Mouse (Mus musculus): ENCODE results near the gene Smarca2. TPM values are rescaled to one million over a fixed set of nuclear protein-coding genes. Genes with fewer than 3 reads are reported as not detected.

Gene Smarca2
- polyA plus RNA-seq, 2 experiments, result 72.2 to 104 TPM

- no peak overlapping the region for H3K27ac ChIP-seq (replicated peaks; ENCODE audit: low read depth, low read length)
- no peak overlapping the region for H3K4me3 ChIP-seq (replicated peaks; ENCODE audit: low read length)
- no peak overlapping the region for H3K9ac ChIP-seq (ENCODE audit: low read depth, low read length, severe bottlenecking)
- DNase-seq (ENCODE audit: low spot score), result no peak
- WGBS, result 73% methylated on average over 5 of the region's 5 CpGs
- H3K4me1 ChIP-seq (ENCODE audit: control insufficient read depth, insufficient read depth, low read length), result peaks cover 12% of the 10 kb centered on the region; the same call in 1 of the 2 replicates
- no peak overlapping the region for H3K4me2 ChIP-seq (replicated peaks; ENCODE audit: low read depth, low read length, severe bottlenecking)
- H3K36me3 ChIP-seq (ENCODE audit: control insufficient read depth, insufficient read depth, low read length), result no peaks in the 10 kb centered on the region
- no peak for ATAC-seq (ENCODE audit: low FRiP score, low read depth)
- no peak for TF ChIP-seq POLR2A (IDR thresholded peaks at IDR 0.05; ENCODE audit: borderline replicate concordance, extremely low read depth, insufficient read depth, insufficient read length)
- no peaks in the 10 kb centered on the region for H3K27me3 ChIP-seq (ENCODE audit: control insufficient read depth, insufficient read depth, low read length)
- H3K9me3 ChIP-seq (ENCODE audit: control insufficient read depth, low read length), result no peaks in the 10 kb centered on the region
These were observed 8.8 kb downstream of the Smarca2 start for GRCm38 (mm10) chr19:26613665-26614064.

GRCm38 (mm10) chr19:26616271-26616670 is 11.4 kb downstream of the Smarca2 start:
- Histone ChIP-seq H3K4me3 (replicated peaks; ENCODE audit: low read length) (no peak overlapping the region), H3K9me3 (ENCODE audit: control insufficient read depth, low read length) (no peaks in the 10 kb centered on the region), H3K27ac (replicated peaks; ENCODE audit: low read depth, low read length) (no peak overlapping the region), H3K4me2 (replicated peaks; ENCODE audit: low read depth, low read length, severe bottlenecking) (no peak overlapping the region), H3K36me3 (ENCODE audit: control insufficient read depth, insufficient read depth, low read length) (peaks cover 18% of the 10 kb centered on the region), H3K9ac (ENCODE audit: low read depth, low read length, severe bottlenecking) (no peak overlapping the region), H3K27me3 (ENCODE audit: control insufficient read depth, insufficient read depth, low read length) (no peaks in the 10 kb centered on the region), H3K4me1 (ENCODE audit: control insufficient read depth, insufficient read depth, low read length) (peaks cover 11% of the 10 kb centered on the region; the same call in 1 of the 2 replicates)
- WGBS, result 67% methylated on average over 1 of the region's 1 CpGs
- no peak for DNase-seq (ENCODE audit: low spot score)
- ATAC-seq (ENCODE audit: low FRiP score, low read depth), result no peak
- TF ChIP-seq POLR2A (IDR thresholded peaks at IDR 0.05; ENCODE audit: borderline replicate concordance, extremely low read depth, insufficient read depth, insufficient read length), result no peak

- Histone ChIP-seq H3K4me1 (ENCODE audit: control insufficient read depth, insufficient read depth, low read length) (peaks cover 11% of the 10 kb centered on the region; the same call in 1 of the 2 replicates), H3K36me3 (ENCODE audit: control insufficient read depth, insufficient read depth, low read length) (peaks cover 24% of the 10 kb centered on the region), H3K9ac (ENCODE audit: low read depth, low read length, severe bottlenecking) (no peak overlapping the region), H3K4me2 (replicated peaks; ENCODE audit: low read depth, low read length, severe bottlenecking) (no peak overlapping the region), H3K27ac (replicated peaks; ENCODE audit: low read depth, low read length) (no peak overlapping the region), H3K27me3 (ENCODE audit: control insufficient read depth, insufficient read depth, low read length) (no peaks in the 10 kb centered on the region), H3K9me3 (ENCODE audit: control insufficient read depth, low read length) (no peaks in the 10 kb centered on the region), H3K4me3 (replicated peaks; ENCODE audit: low read length) (no peak overlapping the region)
- no peak for ATAC-seq (ENCODE audit: low FRiP score, low read depth)
- no peak for TF ChIP-seq POLR2A (IDR thresholded peaks at IDR 0.05; ENCODE audit: borderline replicate concordance, extremely low read depth, insufficient read depth, insufficient read length)
- no peak for DNase-seq (ENCODE audit: low spot score)
- 91% methylated on average over 5 of the region's 5 CpGs for WGBS
These were observed 12.4 kb downstream of the Smarca2 start for GRCm38 (mm10) chr19:26617287-26617686.

GRCm38 (mm10) chr19:26630712-26631235 is 25.9 kb downstream of the Smarca2 start:
- Histone ChIP-seq H3K4me1 (ENCODE audit: control insufficient read depth, insufficient read depth, low read length) (peaks cover 4% of the 10 kb centered on the region; the same call in 1 of the 2 replicates), H3K27me3 (ENCODE audit: control insufficient read depth, insufficient read depth, low read length) (no peaks in the 10 kb centered on the region), H3K9ac (ENCODE audit: low read depth, low read length, severe bottlenecking) (no peak overlapping the region), H3K4me2 (replicated peaks; ENCODE audit: low read depth, low read length, severe bottlenecking) (no peak overlapping the region), H3K27ac (replicated peaks; ENCODE audit: low read depth, low read length) (peak overlapping the region; percentile 58; the same call in 1 of the 2 replicates), H3K9me3 (ENCODE audit: control insufficient read depth, low read length) (no peaks in the 10 kb centered on the region), H3K4me3 (replicated peaks; ENCODE audit: low read length) (no peak overlapping the region), H3K36me3 (ENCODE audit: control insufficient read depth, insufficient read depth, low read length) (peaks cover 63% of the 10 kb centered on the region)
- ATAC-seq (ENCODE audit: low FRiP score, low read depth), result no peak
- no peak for TF ChIP-seq POLR2A (IDR thresholded peaks at IDR 0.05; ENCODE audit: borderline replicate concordance, extremely low read depth, insufficient read depth, insufficient read length)
- DNase-seq (ENCODE audit: low spot score), result no peak
- 45% methylated on average over 8 of the region's 8 CpGs for WGBS

GRCm38 (mm10) chr19:26632228-26632627 is 27.4 kb downstream of the Smarca2 start:
- Histone ChIP-seq H3K27ac (replicated peaks; ENCODE audit: low read depth, low read length) (no peak overlapping the region), H3K36me3 (ENCODE audit: control insufficient read depth, insufficient read depth, low read length) (peaks cover 64% of the 10 kb centered on the region), H3K4me2 (replicated peaks; ENCODE audit: low read depth, low read length, severe bottlenecking) (no peak overlapping the region), H3K27me3 (ENCODE audit: control insufficient read depth, insufficient read depth, low read length) (no peaks in the 10 kb centered on the region), H3K9me3 (ENCODE audit: control insufficient read depth, low read length) (no peaks in the 10 kb centered on the region), H3K4me3 (replicated peaks; ENCODE audit: low read length) (no peak overlapping the region), H3K4me1 (ENCODE audit: control insufficient read depth, insufficient read depth, low read length) (peaks cover 4% of the 10 kb centered on the region; the same call in 1 of the 2 replicates), H3K9ac (ENCODE audit: low read depth, low read length, severe bottlenecking) (no peak overlapping the region)
- no peak for DNase-seq (ENCODE audit: low spot score)
- no peak for TF ChIP-seq POLR2A (IDR thresholded peaks at IDR 0.05; ENCODE audit: borderline replicate concordance, extremely low read depth, insufficient read depth, insufficient read length)
- ATAC-seq (ENCODE audit: low FRiP score, low read depth), result no peak
- WGBS, result 85% methylated on average over 5 of the region's 5 CpGs
